In the genomic region with DNA sequence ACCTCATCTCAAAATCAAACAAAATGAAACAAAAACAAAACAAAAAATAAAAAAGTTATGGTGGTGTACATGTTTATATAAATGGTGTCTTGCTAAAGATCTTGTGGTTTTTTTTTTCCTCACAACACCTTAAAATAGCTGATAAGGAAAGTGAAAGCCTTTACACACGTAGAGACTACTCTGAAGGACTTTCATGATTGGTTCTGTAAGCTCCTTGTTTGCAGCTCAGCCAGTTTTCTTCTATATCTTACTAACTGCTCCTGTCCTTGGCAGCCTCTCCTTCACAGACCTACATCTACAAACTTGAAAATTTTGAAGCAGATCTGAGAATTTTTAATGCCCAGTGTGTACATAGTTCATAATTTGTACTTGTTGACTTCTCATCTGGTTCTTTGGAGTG, we compare ENCODE assay signal across 15 mouse cellular contexts. TPM values are rescaled to one million over a fixed set of nuclear protein-coding genes. Genes with fewer than 3 reads are reported as not detected.
DNase-seq lines count a peak whose midpoint lies in the region; ATAC-seq lines count a peak whose summit lies in the region.
"Had no signal": no experiment of that assay in that cellular context is flagged by ENCODE, and none has a peak within 500 bp of the region (broad histone marks: within the 10 kb centered on the region; RNA-seq: fewer than 3 reads in every experiment).

No protein-coding gene starts in this region.

- peak; percentile 55; the same call in 1 of the 2 replicates for ATAC-seq in erythroid progenitor cell, adult 5-6 weeks (replicated peaks; ENCODE audit: low FRiP score, poor library complexity, severe bottlenecking)
- no peak for ATAC-seq in liver, embryonic 16.5 days (ENCODE audit: low read depth)
- no peak for ATAC-seq in kidney, embryonic 14.5 days (ENCODE audit: low FRiP score, low TSS enrichment)
- ATAC-seq: forebrain, embryonic 14.5 days; Patski had no signal

- no peaks in the 10 kb centered on the region for H3K27me3 ChIP-seq in liver, embryonic 16.5 days (ENCODE audit: control insufficient read depth, insufficient read depth, low read depth, low read length)
- no peaks in the 10 kb centered on the region for H3K27me3 ChIP-seq in kidney, embryonic 14.5 days (ENCODE audit: control insufficient read depth, insufficient read depth, low read length)
- H3K27me3 ChIP-seq: embryonic facial prominence, embryonic 15.5 days; limb, embryonic 12.5 days; Patski had no signal

- peak overlapping the region; percentile 6; the same call in 1 of the 2 replicates for H3K4me2 ChIP-seq in liver, embryonic 16.5 days (ENCODE audit: low read depth, low read length)
- H3K4me2 ChIP-seq in kidney, embryonic 14.5 days (replicated peaks; ENCODE audit: low read depth, low read length), result no peak overlapping the region
- H3K4me2 ChIP-seq: embryonic facial prominence, embryonic 15.5 days; hindbrain, embryonic 14.5 days; limb, embryonic 12.5 days had no signal

- no peak overlapping the region for H3K9ac ChIP-seq in liver, embryonic 16.5 days (ENCODE audit: low read depth, low read length)
- H3K9ac ChIP-seq in kidney, embryonic 14.5 days (ENCODE audit: low read depth, low read length), result no peak overlapping the region
- H3K9ac ChIP-seq: embryonic facial prominence, embryonic 15.5 days; hindbrain, embryonic 14.5 days; limb, embryonic 12.5 days had no signal

- peak; percentile 35 for DNase-seq in thymus, postnatal 0 days (ENCODE audit: low spot score)
- no peak for DNase-seq in thymus, postnatal 14 days
- DNase-seq in layer of hippocampus, postnatal 10 days (ENCODE audit: low spot score in 2 of 2), result no peak
- no peak for DNase-seq in heart, adult 9 months (ENCODE audit: low spot score in 2 of 2)
- no peak for DNase-seq in layer of hippocampus, postnatal 36 days
- DNase-seq: cerebellum, adult 11 months; kidney, adult 2 months had no signal

- no peaks in the 10 kb centered on the region for H3K36me3 ChIP-seq in liver, embryonic 16.5 days (ENCODE audit: control insufficient read depth, insufficient read depth)
- no peaks in the 10 kb centered on the region for H3K36me3 ChIP-seq in kidney, embryonic 14.5 days (ENCODE audit: control insufficient read depth, insufficient read depth, low read length)
- H3K36me3 ChIP-seq: embryonic facial prominence, embryonic 15.5 days had no signal

- WGBS in liver, embryonic 16.5 days (ENCODE audit: insufficient replicate concordance), result 10% methylated on average over 1 of the region's 1 CpGs
- 92% methylated on average over 1 of the region's 1 CpGs for WGBS in kidney, embryonic 14.5 days

- no peaks in the 10 kb centered on the region; the same call in 1 of the 2 replicates for H3K4me1 ChIP-seq in liver, embryonic 16.5 days (ENCODE audit: control insufficient read depth, low read depth, low read length)
- H3K4me1 ChIP-seq in kidney, embryonic 14.5 days (ENCODE audit: control insufficient read depth, insufficient read depth, low read length), result no peaks in the 10 kb centered on the region
- H3K4me1 ChIP-seq: embryonic facial prominence, embryonic 15.5 days; limb, embryonic 12.5 days had no signal

- H3K27ac ChIP-seq in liver, embryonic 16.5 days (ENCODE audit: low read length), result no peak overlapping the region
- no peak overlapping the region for H3K27ac ChIP-seq in kidney, embryonic 14.5 days (ENCODE audit: low read depth, low read length)
- H3K27ac ChIP-seq: embryonic facial prominence, embryonic 15.5 days; hindbrain, embryonic 14.5 days; limb, embryonic 12.5 days had no signal

- H3K9me3 ChIP-seq in liver, embryonic 16.5 days (replicated peaks; ENCODE audit: control insufficient read depth, low read length), result no peaks in the 10 kb centered on the region
- no peaks in the 10 kb centered on the region for H3K9me3 ChIP-seq in kidney, embryonic 14.5 days (ENCODE audit: control insufficient read depth, low read length)
- H3K9me3 ChIP-seq: embryonic facial prominence, embryonic 15.5 days; limb, embryonic 12.5 days had no signal

- H3K4me3 ChIP-seq in liver, embryonic 16.5 days (ENCODE audit: low read depth, low read length), result no peak overlapping the region
- H3K4me3 ChIP-seq in kidney, embryonic 14.5 days (ENCODE audit: low read length), result no peak overlapping the region
- H3K4me3 ChIP-seq: embryonic facial prominence, embryonic 15.5 days; limb, embryonic 12.5 days had no signal

RNA-seq across cellular contexts. Expression of gene Ssbp2, which starts 24.2 kb away (rescaled TPM):
- 240 and 282 TPM in 2 replicates for polyA plus RNA-seq in thymus, postnatal 0 days (2015; fragmentation: Nextera tagmentation; extraction: Ambion mirVana)
- total RNA-seq in erythroid progenitor cell, adult 5-6 weeks (2015; ENCODE audit: low replicate concordance), result 34.6 and 58.7 TPM in 2 replicates
- 37.7 and 57.4 TPM in 2 replicates for total RNA-seq in erythroid progenitor cell, adult 5-6 weeks (2017; ENCODE audit: low replicate concordance)
- polyA plus RNA-seq in liver, embryonic 16.5 days (2015; fragmentation: Nextera tagmentation; extraction: Ambion mirVana), result 40.0 and 44.3 TPM in 2 replicates
- total RNA-seq in layer of hippocampus, postnatal 10 days (2021), result 100 to 1,000 TPM; 109 to 110 TPM
- 132 and 140 TPM in 2 replicates for polyA plus RNA-seq in kidney, embryonic 14.5 days (2014; fragmentation: Nextera tagmentation; extraction: Ambion mirVana)
- total RNA-seq in layer of hippocampus, postnatal 36 days (2021), result 100 to 1,000 TPM; 116 to 135 TPM
